Mouse (Mus musculus) MEL-GATA-1-ER (cell line): ENCODE measurements at regions not wholly inside any gene's neighbourhood (a gene's known extent, or its start where the extent isn't known, plus 50 kb on each side); places are given as distances from the start of the nearest gene placed in this dataset.
A peak's percentile ranks its signal among the peaks of the same experiment; 100 is the strongest.

Source experiments
- DNase-seq: peaks from one replicate; pipeline ENCODE4 v3.0.0-alpha.2; 2012; ENCODE audit warnings: low read depth; ENCODE audit errors: extremely low read depth

DNA sequence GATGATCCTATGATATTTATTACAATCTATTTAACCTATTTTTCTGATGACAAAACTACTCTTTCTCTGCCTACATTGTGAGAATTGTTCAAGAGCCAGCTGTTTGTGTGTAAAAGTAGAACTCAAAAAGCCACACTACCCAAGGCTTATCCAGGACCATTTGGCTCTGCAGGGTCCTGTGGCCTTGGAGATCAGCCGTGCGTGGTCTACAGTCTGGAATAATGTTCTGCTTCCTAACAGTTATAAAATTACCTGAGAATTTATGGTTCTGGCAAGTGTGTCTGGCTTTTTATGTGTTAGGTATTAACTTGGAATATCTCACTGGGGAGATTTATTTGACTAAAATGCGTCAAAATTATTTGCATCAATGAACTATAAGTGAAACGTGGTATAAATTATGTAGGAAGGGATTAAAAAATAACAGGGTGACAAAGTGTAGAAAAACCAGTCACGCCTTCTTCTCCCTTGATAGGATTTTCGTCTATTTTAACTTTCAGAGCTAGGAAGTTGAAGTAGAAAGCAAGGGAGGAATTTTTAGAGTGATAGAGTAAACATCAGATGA, 1789.0 kb upstream of the Gm7489 start:
- no peak for DNase-seq

- no peak for DNase-seq
Observed at GRCm38 (mm10) chr15:52108761-52109160, 1775.9 kb upstream of the Gm7489 start.

- DNase-seq, result no peak
Observed at GRCm38 (mm10) chr15:52114368-52115036, 1770.2 kb upstream of the Gm7489 start.

DNA sequence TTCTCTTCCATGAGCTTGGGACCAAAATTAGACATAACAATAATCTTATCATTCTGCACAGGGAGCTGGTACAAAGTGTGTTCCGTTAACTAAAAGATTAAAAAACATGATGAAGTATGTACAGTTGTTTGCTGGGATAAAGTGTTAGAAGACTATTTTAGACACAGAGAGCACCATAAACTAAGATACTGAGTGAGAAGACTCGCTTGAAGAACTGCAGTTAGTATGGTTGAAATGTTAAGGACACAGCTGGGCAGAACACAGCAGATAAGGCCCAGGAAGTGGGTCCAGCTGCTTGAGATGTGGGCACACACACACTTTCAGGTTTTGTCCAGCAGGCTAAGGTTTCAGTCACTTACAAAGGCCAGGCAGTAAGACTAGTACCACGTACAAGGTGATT, 1748.0 kb upstream of the Gm7489 start:
- DNase-seq, result no peak

- DNase-seq, result peak; percentile 16
Observed at GRCm38 (mm10) chr15:52153421-52153820, 1731.3 kb upstream of the Gm7489 start.

GRCm38 (mm10) chr15:52155784-52156183, 1728.9 kb upstream of the Gm7489 start:
- no peak for DNase-seq

GRCm38 (mm10) chr15:52156779-52157178, 1727.9 kb upstream of the Gm7489 start:
- DNase-seq, result no peak

DNA sequence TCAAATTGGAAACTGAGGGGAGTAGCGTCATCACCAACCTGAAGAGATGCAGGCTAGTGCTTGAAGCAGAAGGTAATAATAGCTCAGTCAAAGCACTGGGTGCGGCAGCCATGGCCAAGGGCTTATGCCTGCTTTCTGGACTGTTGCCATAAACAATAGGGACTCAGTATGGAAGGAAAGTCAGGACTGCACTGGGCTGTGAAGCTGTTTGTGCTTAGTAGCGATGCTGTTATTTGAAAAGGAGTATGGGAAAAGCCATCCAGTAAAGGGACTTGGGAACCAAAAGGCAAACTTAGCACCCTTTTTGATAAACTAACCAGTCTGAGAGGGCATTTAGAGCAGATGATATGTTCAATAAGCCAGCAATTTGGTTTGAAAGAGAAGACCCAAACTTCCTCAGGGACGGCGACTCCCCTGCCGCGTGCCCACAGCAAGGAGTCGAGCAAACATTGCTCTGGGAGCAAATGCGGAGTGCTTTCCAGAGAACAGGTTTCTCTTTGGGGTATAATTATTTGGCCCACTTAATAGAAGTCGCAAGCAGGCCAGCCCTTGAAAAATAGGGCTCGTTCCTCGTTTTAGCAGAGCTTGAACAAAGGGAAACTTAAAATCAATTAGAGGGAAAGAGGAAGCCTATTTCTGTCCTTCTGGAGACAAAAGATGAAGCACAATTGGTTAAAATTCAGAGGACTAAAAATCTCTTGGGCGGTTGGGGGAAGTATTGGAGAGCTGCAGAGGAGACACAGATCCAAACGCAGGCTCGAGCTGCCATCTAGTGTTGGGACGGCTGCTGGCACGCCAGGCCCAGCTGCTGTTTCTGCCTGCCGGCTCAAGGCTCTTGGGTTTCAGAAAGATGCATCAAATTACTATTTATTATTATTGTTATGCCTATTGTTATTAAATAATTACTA, 1724.3 kb upstream of the Gm7489 start:
- DNase-seq, result peak; percentile 54

DNA sequence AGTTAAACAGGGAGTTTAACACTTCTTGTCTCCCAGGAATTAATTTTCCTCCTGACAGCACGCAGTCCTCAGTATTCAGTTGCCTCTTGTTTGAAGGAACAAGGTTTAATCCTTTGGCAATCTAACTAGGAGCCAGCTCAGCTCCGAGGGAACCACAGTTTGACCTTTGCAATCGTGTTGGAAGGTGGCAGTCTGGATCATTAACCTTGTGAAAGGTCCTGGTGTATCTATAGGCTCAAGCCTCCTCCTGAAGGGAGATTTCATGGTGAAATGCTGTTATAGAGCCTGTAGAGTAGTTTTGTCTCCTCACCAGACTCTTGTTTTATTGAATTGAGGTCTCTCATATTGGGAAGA, 1723.6 kb upstream of the Gm7489 start:
- no peak for DNase-seq

DNA sequence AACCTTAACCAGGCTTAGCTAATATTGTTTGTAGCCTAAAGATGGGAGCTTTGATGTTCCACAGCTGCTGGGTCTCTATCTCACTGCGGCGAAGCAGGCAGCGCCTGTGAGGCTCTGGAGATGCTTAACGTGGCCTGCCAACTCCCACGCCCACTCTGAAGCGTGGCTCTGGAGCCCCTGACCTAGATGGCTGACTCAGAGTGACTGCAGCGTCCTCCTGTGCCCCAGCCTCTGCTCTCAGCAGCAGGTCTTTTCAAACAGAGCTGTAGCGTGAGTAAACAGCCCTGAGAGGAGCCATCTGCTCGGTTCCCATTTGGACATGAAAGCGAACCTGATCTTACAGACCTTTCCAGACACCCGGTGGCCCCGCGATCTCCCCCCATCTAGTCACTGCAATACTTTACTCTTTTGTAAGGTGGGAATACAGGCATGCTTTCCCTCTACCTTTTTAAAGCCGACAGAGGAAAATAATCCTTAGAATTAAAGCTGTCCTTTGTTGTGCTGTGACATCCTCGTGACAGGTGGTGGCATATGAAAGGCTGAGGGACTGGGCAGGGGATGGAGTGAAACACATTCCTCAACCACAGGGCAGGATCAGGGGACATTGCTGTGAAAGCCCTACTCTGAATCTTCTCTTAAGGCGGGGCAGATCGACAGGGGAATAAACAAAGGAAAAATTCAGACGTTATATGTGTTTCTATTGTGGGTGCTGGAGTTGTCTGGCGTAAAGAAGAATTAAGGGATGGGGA, 1723.0 kb upstream of the Gm7489 start:
- DNase-seq, result no peak

DNA sequence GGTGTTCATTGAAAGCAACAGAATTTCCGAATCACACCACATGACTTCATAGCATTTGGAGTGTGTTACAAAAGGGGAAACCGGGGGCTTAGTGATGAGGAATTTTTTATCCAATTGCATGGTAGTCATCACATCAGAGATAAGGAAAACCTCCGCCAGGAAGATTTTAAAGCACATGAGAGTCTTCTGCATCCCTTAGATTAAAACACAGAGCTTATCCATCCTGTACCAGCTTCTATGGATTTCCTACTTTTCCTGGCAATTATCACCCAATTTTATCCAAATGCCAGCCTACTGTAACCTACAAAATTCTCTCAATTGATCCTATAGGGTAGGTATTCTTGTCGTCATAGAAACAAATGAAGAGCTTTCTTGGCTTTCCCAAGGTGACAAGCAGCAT, 1718.6 kb upstream of the Gm7489 start:
- no peak for DNase-seq

DNA sequence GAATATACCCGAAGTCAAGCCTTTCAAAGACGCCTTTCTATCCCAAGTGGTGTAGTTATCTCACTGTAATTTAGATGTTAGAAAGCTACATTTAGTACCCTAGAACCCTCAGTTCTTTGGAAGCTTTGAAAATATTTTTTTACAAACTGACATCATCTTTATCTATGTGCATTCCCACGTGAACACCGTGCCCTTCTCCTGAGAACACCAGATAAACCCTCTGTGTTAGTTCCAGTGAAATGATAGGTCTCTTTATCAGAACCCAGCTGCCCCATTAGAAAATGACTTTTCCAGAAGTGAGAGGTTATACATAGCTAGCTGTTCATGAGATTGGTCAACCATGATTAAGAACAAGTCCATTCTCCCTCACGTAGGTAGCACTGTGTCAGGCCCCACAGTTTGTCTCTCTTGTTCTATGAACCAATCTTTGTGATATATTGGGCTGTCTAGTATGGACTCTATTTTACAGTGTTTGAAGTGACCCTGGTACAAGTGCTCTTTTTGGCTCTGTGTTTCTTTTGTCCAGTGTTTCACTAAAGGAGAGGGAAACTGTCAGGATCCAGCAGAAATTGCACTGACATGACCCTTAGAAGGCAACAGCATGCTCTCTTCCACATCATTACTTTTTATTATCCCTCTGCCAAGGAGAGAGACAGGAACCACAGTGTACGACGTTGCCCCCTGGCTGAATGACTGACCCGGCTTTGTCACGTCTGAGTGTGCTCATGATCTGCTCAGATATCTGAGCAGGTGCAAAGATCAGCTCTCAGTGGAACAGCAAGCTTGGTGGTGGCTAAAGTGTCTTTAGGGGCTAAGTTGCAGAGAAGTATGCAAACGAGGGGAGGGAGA, 1717.9 kb upstream of the Gm7489 start:
- peak; percentile 67 for DNase-seq

GRCm38 (mm10) chr15:52167811-52168210, 1716.9 kb upstream of the Gm7489 start:
- DNase-seq, result peak; percentile 44

GRCm38 (mm10) chr15:52176951-52177350, 1707.8 kb upstream of the Gm7489 start:
- no peak for DNase-seq

- no peak for DNase-seq
Observed at GRCm38 (mm10) chr15:52178668-52179067, 1706.0 kb upstream of the Gm7489 start.

- no peak for DNase-seq
Observed at GRCm38 (mm10) chr15:52179379-52179778, 1705.3 kb upstream of the Gm7489 start.

DNA sequence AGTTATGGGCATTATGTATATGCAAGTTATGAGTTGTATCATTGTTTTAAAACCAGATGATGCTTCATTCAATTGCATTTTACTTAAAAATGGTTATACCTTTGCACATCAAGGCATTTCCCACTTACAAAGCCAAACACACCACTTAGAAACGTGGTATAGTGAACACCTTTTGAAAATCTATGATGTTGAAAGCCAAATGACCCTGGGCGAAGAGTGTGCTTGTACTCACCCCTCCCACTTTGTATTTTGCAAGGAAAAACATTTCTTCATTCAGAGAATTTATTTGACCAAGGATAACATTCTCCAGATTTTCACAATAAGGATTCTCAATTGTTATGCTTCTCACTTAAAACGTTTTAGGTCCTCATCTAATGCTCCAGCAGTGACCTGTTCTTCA, 1693.5 kb upstream of the Gm7489 start:
- no peak for DNase-seq

DNA sequence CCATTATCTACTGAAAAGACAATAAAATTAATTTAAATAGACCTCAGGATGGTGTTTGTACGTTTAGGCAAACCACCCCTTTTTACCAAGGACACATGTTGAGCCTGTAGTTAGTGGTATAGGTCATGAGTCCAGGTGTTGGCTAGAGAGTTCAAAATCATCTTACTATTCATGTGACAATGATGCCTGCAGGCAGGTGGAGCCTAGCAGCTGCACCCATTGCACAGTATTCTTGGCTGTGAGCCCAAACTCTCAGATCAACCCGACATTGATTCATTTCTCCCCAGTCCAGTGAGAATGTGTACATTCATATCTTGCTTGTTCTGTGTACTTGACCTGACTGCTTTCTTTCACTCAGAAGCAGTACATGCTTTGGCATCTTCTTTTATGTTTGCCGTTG, 1677.4 kb upstream of the Gm7489 start:
- DNase-seq, result no peak

DNA sequence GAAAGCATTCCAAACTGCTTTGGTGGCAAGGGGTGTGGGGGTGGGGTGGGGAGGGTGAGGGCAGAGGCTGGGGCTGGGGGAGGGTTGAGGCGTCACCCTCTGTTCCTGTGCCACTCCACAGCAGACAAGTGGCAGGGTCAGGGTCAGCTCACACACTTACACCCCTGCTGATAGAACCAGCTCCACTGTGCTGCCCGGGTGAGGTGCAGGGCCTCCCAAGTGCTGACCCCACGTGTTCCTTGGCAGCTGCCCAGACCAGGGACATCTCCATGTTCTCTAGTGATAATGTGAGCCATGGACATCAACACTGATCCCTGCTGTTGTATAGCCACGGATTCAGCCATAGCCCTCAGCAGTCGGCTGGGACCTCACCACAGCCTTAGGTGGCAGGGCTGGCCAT, 1652.3 kb upstream of the Gm7489 start:
- DNase-seq, result no peak

DNA sequence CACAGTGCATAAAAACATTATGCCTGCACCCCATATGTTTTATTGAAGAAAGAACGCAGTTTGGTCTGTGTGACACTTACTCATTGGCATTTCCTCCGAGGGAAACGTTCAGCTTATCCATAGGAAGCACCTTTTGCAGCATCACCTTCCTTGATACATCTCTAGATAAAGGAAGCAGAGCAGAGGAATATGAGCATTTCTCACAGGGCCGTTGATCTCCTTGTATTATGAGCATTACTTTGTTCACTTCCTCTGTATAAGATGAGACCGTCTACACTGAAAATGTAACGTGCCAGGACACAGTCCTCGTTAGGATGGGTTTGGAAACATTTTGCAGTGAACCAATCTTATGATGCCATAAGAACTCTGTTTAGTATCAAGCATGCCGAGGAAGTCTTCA, 1648.5 kb upstream of the Gm7489 start:
- peak; percentile 27 for DNase-seq

DNA sequence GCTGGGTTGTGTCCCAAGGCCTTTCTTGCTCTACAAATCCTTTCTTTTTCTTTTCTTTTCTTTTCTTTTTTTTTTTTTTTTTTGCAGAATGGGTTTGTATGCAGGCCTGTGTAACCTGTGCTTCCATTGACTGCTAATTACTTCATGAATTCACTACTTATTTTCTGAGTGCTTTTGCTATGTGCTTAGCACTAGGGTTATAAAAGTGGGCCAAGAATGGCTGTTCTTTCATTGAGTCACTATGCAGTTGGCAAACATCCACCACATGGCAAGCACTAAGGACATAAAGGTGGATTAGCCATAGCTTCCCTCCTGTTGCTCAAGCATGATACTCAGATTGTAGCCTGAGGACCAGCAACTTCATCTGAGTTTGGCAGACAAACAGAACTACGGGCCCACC, 1641.8 kb upstream of the Gm7489 start:
- no peak for DNase-seq
